Mouse (Mus musculus) liver, postnatal 0 days (tissue): ENCODE results near the gene Ccl6. TPM values are rescaled to one million over a fixed set of nuclear protein-coding genes. Genes with fewer than 3 reads are reported as not detected.
"Not testable (repeated sequence)": the region's sequence is repeated elsewhere in the genome, so short reads cannot be mapped to it uniquely, and the experiment has no call there.

Experiments used
- ATAC-seq: fragments of 200-750 bp; cut with Nextera tagmentation; 2 replicates; pipeline ENCODE4 v1.8.0; 2017; ENCODE audit warnings: mild to moderate bottlenecking, moderate library complexity
- DNase-seq: peaks from one replicate; pipeline ENCODE4 v3.0.0-alpha.2; 2016
- H3K27ac ChIP-seq: fragments of 300-500 bp; sonication (generic); 2 replicates; pipeline ENCODE4 v1.5.1; 2014; ENCODE audit warnings: antibody characterized with exemption, moderate library complexity, mild to moderate bottlenecking, low read depth
- H3K27me3 ChIP-seq: fragments of 300-500 bp; sonication (generic); 2 replicates; pipeline ENCODE4 v1.6.1; 2014; ENCODE audit warnings: low read length, control low read depth, mixed read lengths; ENCODE audit not compliant: insufficient read depth
- H3K36me3 ChIP-seq: fragments of 300-500 bp; sonication (generic); replicated peaks from 2 replicates; pipeline ENCODE4 v1.6.1; 2014; ENCODE audit warnings: mild to moderate bottlenecking, control low read depth, low read length, moderate library complexity, mixed read lengths; ENCODE audit not compliant: insufficient read depth
- H3K4me1 ChIP-seq: fragments of 300-500 bp; sonication (generic); 2 replicates; pipeline ENCODE4 v1.6.1; 2014; ENCODE audit warnings: antibody characterized with exemption, mild to moderate bottlenecking, control low read depth; ENCODE audit not compliant: insufficient read depth
- H3K4me2 ChIP-seq: fragments of 300-500 bp; sonication (generic); 2 replicates; pipeline ENCODE4 v1.6.1; 2014; ENCODE audit warnings: low read depth, mild to moderate bottlenecking, low read length, moderate library complexity, mixed read lengths
- H3K4me3 ChIP-seq: fragments of 300-500 bp; sonication (generic); 2 replicates; pipeline ENCODE4 v1.5.1; 2014; ENCODE audit warnings: low read depth, low read length
- H3K9ac ChIP-seq: fragments of 300-500 bp; sonication (generic); replicated peaks from 2 replicates; pipeline ENCODE4 v1.6.1; 2014; ENCODE audit warnings: mild to moderate bottlenecking, moderate library complexity
- H3K9me3 ChIP-seq: fragments of 300-500 bp; sonication (generic); 2 replicates; pipeline ENCODE4 v1.6.1; 2016; ENCODE audit warnings: mild to moderate bottlenecking, control low read depth, low read length, mixed read lengths
- CTCF ChIP-seq: sonication (generic); IDR thresholded peaks from 2 replicates; pipeline ENCODE4 v1.5.1; 2016; ENCODE audit warnings: antibody characterized with exemption, low read depth
- EP300 ChIP-seq: IDR thresholded peaks from 2 replicates; pipeline ENCODE4 v1.6.1; 2016; ENCODE audit warnings: antibody characterized with exemption, low read depth, mild to moderate bottlenecking
- WGBS: fragments of 180-500 bp; shearing (Covaris S2); extraction: QIAGEN DNeasy Blood & Tissue Kit; methylation state at CpG from one replicate; pipeline ENCODE4 v1.1.7; 2014; ENCODE audit not compliant: insufficient replicate concordance; 5-methylcytosine and 5-hydroxymethylcytosine counted together
- polyA plus RNA-seq: library from polyadenylated mRNA; unstranded; fragments of >200 nt; fragmentation: Nextera tagmentation; extraction: Ambion mirVana; gene quantifications from 2 replicates; pipeline ENCODE4 v1.2.1, GENCODE M21; 2015

Ccl6 gene
- polyA plus RNA-seq, 1 experiment from 2014 or later, result 55.2 TPM

DNA sequence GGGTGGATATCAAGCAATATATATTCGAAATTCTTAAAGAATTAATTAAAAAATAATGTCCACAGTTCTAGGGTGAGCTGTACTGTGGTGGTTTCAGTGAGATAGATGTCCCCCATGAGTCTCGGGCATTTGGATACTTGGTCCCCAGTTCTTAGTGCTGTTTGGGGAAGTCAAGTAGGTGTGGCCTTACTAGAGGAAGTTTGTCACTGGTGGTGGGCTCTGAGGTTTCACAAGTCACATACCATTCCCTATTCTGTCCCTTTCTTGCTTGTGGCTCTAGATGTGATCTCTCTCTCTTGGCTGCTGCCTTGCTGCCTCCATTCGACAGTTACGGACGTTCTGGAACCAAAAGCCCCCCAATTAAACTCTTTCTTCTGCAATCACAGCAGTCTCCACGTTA, 32.5 kb downstream of the Ccl6 start:
- ATAC-seq (no peak), DNase-seq (no peak)
- peaks cover 13% of the 10 kb centered on the region for H3K4me1 ChIP-seq
- 45% methylated on average over 6 of the region's 6 CpGs for WGBS
- H3K27ac ChIP-seq, result no peak overlapping the region
- H3K4me2 ChIP-seq, result no peak overlapping the region
- TF ChIP-seq CTCF, result no peak
- no peak for TF ChIP-seq EP300
- no peaks in the 10 kb centered on the region for H3K27me3 ChIP-seq
- H3K9ac ChIP-seq, result no peak overlapping the region
- no peaks in the 10 kb centered on the region for H3K36me3 ChIP-seq
- H3K9me3 ChIP-seq, result no peaks in the 10 kb centered on the region
- no peak overlapping the region for H3K4me3 ChIP-seq

DNA sequence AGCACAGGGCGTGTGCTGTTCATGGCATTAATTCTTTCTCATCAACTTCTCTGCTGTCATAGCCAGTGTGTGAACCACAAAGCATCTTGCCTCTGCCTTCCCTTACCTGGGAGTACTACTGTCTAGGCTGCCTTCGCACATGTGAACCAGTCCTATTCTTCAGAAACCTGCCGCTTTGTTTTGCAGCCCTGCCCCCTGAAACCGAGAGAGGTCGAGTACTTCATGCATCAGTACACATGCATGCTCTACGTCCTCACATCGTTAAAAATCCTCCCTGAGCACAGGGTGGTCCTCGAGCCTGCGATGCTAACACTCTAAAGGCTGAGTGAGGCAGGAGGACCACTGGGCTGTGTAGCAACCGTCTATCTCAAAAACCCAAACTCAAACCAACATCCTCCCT, 35.8 kb downstream of the Ccl6 start:
- WGBS, result 71% methylated on average over 10 of the region's 10 CpGs
- no peak for DNase-seq
- Histone ChIP-seq H3K27ac (no peak overlapping the region), H3K36me3 (no peaks in the 10 kb centered on the region), H3K4me2 (no peak overlapping the region), H3K4me3 (no peak overlapping the region), H3K4me1 (peaks cover 2% of the 10 kb centered on the region; the same call in 1 of the 2 replicates), H3K9ac (no peak overlapping the region), H3K27me3 (no peaks in the 10 kb centered on the region), H3K9me3 (no peaks in the 10 kb centered on the region)
- ATAC-seq, result no peak
- TF ChIP-seq CTCF (no peak), EP300 (no peak)

DNA sequence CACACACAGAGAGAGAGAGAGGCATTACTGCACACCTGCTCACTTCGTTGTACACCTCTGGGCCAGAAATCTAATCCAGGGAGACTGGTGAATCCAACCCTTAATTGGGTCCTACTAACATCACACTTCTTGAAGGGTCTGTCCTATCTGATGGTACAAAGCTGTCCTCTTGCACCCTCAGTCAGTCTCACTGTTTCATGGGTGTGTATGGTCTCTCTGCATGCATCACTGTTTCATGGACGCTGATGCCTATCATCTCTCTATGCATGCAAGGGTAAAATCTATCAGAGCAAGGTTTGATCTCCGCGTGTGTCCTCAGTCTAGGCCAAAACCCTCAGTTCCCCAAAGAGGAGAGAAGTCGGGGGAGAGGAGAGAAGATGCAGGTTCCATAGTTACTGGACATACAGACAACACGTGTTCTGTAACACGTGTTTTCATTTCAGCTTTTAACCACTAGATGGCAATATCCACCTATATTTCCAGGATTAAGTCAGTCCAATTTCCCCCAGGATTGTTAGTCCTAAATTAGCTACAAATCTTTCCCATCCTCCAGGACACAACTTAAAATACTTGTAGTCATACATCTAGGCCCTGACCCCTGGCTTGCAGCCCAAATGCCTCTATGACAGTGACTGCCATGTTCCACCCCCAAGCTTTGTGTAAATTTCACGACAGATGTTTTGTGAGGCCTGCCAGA, 36.7 kb downstream of the Ccl6 start:
- Histone ChIP-seq H3K4me2 (no peak overlapping the region), H3K27me3 (no peaks in the 10 kb centered on the region), H3K4me3 (no peak overlapping the region), H3K27ac (no peak overlapping the region), H3K4me1 (no peaks in the 10 kb centered on the region), H3K9ac (no peak overlapping the region), H3K9me3 (no peaks in the 10 kb centered on the region), H3K36me3 (no peaks in the 10 kb centered on the region)
- no peak for DNase-seq
- 24% methylated on average over 8 of the region's 8 CpGs for WGBS
- ATAC-seq, result 0 out of 2 replicates have a peak, but pooled peaks have one; percentile 33
- TF ChIP-seq CTCF (peak; percentile 83), EP300 (no peak)

DNA sequence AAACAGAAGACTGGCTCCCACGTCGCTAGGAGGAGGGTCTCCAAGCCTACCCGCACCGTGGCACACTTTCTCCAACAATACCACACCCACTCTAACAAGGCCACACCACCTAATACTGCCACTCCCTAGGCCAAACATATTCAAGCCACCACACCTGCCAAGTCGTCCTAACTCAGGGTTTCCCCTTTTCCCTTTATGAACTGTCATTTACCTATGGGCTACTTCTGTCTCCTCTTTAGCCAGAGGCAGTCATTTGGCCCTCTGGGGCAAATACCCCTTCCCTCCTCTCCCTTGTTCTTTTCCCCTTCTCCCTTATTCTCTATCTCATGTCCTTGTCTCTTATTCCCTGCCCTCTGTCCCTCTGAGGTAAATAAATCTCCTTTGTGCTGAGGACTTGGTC, 41.2 kb downstream of the Ccl6 start:
- Histone ChIP-seq H3K4me2 (no peak overlapping the region), H3K9me3 (no peaks in the 10 kb centered on the region), H3K27me3 (no peaks in the 10 kb centered on the region), H3K4me3 (no peak overlapping the region), H3K4me1 (peaks cover 3% of the 10 kb centered on the region; the same call in 1 of the 2 replicates), H3K27ac (no peak overlapping the region), H3K36me3 (no peaks in the 10 kb centered on the region), H3K9ac (no peak overlapping the region)
- ATAC-seq, result no peak
- DNase-seq, result no peak
- TF ChIP-seq CTCF, result no peak
- TF ChIP-seq EP300, result no peak
- WGBS, result 85% methylated on average over 5 of the region's 5 CpGs

DNA sequence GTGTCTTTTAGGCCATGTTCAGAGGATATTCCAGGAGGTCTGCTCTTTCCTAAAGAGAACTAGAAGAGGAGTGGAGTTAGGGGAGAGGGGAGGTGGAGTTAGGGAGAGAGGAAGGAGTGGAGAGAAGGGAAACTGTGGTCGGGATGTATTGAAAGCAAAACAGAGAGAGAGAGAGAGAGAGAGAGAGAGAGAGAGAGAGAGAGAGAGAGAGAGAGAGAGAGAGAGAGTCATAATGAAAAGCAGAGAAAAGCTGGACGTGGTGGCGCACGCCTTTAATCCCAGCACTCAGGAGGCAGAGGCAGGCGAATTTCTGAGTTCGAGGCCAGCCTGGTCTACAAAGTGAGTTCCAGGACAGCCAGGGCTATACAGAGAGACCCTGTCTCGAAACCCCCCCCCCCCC, 41.9 kb downstream of the Ccl6 start:
- WGBS, result 75% methylated on average over 7 of the region's 7 CpGs

DNA sequence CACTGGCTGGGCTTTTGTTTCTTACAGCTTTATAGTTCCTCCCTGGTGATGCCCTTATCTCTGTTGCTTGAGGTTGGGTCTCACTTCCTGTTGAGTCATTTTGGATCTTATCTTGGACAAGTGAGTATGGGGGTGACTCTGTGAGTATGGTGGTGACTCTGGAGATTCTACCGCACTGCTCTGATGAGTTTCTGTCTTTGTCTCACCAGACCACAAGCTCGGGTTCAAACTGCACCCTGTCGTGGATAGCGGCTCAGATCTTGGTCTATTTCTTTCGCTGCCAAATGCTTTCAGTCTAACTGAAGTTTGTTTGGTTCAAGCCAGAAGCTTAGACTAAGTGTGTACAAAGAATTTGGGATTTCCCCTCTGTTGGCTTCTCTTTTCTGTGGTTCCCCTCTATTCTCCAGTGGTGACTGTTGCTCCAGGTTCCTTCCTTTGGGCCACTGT, 42.7 kb downstream of the Ccl6 start:
- ATAC-seq (no peak), DNase-seq (no peak)
- Histone ChIP-seq H3K9me3 (no peaks in the 10 kb centered on the region), H3K4me3 (no peak overlapping the region), H3K27me3 (no peaks in the 10 kb centered on the region), H3K27ac (peak overlapping the region; percentile 35), H3K4me2 (no peak overlapping the region; the same call in 1 of the 2 replicates), H3K36me3 (no peaks in the 10 kb centered on the region), H3K4me1 (peaks cover 3% of the 10 kb centered on the region; the same call in 1 of the 2 replicates), H3K9ac (no peak overlapping the region)
- 37% methylated on average over 5 of the region's 5 CpGs for WGBS
- TF ChIP-seq CTCF (no peak), EP300 (no peak)

More for the DNA sequence above, 41.9 kb downstream of the Ccl6 start:
- not testable (repeated sequence) for H3K9ac ChIP-seq, H3K27ac ChIP-seq, H3K27me3 ChIP-seq, H3K4me2 ChIP-seq, ATAC-seq, H3K9me3 ChIP-seq, H3K4me1 ChIP-seq, H3K4me3 ChIP-seq, H3K36me3 ChIP-seq, DNase-seq
